Mouse (Mus musculus) testis, adult 2 months (tissue): Measurements from ENCODE around the gene Abhd6.

ENCODE experiments used
- CTCF ChIP-seq: fragments of 200-500 bp; IDR thresholded peaks from 2 replicates; pipeline ENCODE4 v1.5.1; 2012; ENCODE audit warnings: low read depth, mild to moderate bottlenecking, inconsistent platforms, low read length, moderate library complexity; ENCODE audit not compliant: control insufficient read depth, insufficient read depth, insufficient replicate concordance
- POLR2A ChIP-seq: fragments of 200-500 bp; IDR thresholded peaks from 2 replicates; pipeline ENCODE4 v1.6.1; 2012; ENCODE audit warnings: low read depth, mild to moderate bottlenecking, inconsistent platforms, low read length, moderate library complexity; ENCODE audit not compliant: control insufficient read depth

- no peak for TF ChIP-seq POLR2A
- TF ChIP-seq CTCF, result no peak
These were observed 21.5 kb upstream of the Abhd6 start for GRCm38 (mm10) chr14:7981226-7981625.
